Mouse (Mus musculus) adrenal gland, adult 18-20 months (tissue): ENCODE measurements at regions not wholly inside any gene's neighbourhood (a gene's known extent, or its start where the extent isn't known, plus 50 kb on each side); places are given as distances from the start of the nearest gene placed in this dataset.

ENCODE experiments used
- DNase-seq, 2 experiments: peaks; one replicate each; pipeline ENCODE4 v3.0.0; 2021 to 2022; ENCODE audit warnings: low spot score in 2 of 2

DNA sequence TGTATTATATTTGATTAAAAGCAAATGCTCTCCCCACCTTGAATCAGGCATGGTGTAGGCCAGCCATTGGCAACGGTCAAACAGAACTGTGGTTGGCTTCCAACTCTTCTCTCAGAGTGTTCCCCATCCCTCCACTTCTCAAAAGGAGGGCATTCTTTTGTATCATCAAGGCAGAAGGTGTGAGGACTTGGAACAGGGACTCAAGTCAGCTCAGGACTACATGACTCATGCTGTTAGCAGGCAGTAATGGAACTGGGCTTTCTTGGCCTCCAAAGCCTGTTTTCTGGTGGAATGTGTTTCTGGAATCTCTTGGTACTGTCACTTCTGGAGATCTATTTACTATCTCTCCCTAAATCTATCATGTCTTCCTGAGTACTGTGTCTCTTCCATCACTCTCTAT is 216.3 kb upstream of the Slc30a5 start:
- DNase-seq, result no peak

DNA sequence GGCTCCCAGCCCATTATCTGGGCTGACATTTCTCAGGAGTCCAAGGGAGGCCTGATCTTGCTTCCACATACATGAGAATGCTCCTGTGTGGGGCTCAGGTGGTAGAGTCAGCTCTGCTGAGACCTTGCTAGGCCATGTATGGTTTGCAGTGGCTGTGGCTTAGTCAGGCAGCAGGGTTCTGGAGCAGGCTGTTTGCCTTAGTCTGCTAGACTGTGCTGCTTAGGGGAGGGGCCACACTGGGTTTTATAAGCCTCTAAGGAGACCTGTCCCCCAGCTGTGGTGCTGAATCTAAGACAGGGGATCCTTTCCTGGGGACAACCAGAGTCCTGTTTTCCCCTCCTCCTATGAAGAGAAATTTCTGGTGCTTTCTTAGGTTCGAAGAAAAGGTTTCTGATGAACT is 199.4 kb upstream of the Slc30a5 start:
- DNase-seq, result no peak

DNA sequence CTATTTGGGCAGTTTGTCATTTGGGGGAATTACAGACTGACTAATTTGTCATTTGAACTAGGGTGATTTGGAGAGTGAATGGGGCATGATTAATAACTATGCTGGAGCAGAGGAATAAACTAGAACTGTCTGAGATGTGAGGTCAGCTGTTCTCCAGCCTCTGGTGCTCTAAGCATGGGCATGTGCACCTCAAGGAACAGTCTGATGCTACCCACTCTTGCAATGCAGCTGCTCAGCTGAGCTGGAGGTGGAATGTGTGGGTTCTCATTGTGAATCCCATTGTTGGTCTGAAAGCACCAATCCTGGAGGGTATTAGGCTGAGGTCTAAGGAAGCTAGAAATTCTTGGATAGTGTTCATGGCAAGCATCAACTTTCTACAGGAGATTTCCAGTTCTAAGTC is 192.8 kb upstream of the Slc30a5 start:
- DNase-seq, result no peak

GRCm38 (mm10) chr13:101025488-101025887 is 192.3 kb upstream of the Slc30a5 start:
- DNase-seq, result no peak

DNA sequence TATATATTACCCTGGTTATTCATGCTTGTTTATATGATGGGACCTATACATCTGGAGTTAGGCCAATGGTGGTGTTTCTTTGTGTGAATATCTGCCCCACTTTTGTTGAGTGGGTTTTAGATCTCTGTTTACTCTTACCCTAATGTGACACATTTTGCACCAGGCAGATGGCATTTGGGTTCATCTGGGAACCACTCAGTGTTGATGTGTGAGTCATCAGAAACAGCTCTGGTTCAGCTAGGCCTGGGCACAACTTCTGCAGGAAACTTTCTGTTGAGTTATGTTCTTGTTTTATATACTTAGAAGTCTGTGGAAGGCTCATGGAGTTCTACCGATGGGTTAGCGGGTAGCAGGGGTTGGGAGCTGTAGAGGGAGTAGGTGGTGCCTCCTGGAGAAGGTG is 191.7 kb upstream of the Slc30a5 start:
- no peak for DNase-seq

DNA sequence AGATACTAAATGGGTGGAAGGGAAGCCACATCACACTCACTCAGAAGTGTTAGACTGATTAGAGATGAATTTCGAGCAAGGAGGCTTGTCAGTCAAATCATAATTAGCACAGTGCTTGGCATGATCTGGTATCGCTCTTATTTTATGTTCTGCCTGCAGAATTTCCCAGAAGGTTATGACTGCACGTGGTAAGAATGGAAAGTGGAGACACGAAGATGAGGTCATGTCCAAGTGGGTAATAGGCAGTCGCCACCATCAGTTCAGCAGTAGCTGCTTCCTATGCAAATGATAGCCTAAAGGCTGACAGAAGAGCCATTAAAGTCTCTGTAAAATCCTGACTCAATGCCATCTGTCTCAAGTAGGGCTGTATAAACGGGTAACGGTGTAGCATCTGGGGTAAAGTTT is 186.0 kb upstream of the Slc30a5 start:
- DNase-seq, result no peak

DNA sequence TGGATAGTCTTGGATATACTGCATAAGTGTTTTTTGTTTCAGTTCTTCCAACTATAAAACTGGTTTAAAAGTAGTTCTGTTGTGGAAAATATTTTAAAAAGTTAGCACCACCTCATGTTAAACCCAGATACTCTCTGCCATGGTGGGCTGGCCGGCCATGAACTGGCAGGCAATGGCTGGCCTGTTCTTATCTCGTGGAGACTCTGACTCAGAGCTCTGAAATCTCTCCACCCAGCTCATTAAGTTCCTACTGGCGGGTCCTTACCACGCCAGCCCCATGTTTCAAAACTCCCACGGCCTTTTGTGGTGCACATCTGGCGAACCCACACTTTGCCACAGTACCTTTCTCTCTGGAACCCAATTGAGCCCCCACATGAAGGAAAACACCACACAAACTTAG is 183.8 kb upstream of the Slc30a5 start:
- no peak for DNase-seq

DNA sequence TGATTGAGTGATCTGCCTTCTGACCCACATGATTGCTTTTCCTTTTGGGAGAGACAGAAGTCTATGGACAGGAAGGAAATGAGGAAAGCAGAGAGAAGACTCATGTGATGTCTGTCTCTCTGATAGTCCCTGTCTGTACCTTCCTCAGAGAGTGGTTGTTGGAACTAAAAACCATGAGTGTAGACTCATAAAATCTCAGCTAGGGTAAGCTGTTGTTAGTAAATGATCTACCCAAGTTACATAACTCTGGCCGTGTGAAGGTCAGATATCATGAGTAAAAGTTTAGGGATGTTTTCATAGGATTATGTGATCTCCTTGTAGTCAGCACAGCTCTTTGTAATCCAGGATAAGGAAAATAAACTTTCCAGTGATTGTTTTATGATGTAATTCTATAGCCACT is 183.0 kb upstream of the Slc30a5 start:
- no peak for DNase-seq

DNA sequence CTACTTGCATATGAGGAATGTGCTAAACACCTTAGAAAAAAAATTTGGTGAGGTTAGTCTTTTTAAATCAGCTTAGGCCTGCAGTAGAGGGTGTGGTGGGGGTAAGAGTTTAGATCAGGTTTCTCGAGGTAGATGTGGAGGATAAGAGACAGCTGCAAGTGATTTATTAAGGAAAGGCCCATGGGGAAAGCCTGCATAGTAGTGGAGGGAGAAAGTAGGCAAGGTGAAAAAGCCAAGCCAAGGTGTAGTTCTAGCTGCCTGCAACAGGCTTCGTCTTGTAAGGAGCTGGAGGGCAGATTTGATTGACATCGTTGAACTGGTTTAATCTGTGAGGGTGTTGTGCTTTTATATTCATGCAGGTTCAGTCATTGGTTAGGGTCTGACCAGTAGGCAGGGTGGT is 182.2 kb upstream of the Slc30a5 start:
- DNase-seq, result no peak

DNA sequence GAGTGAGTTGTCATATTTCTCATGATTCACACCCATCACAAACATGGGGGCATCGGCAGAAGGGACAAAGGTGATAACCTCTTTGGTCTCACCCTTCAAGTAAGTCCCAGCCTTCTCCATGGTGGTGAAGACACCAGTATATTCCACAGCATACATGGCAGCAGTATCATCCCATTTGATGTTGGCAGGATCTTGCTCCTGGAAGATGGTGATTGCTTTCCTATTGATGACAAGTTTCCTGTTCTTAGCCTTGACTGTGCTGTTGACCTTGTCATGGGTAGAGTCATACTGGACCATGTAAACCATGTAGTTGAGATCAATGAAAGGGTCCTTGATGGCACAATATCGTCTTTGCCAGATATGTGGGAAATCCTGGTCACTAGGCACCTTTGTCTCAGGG is 180.4 kb upstream of the Slc30a5 start:
- DNase-seq, result no peak

DNA sequence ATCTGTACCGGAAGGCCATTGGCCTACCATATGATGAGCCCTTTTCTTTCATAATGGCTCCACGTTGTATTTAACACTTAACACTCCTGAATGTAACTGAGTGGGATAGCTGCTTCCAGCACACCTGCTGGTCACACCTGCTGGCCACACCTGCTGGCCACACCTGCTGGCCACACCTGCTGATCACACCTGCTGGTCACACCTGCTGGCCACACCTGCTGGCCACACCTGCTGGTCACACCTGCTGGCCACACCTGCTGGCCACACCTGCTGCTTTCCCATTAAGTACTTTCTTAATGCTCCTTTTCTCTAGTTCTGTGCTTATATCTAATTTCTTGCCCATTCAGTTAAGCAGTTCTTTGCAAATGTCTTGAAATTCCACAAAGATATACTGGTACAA is 157.4 kb upstream of the Slc30a5 start:
- DNase-seq, result no peak

DNA sequence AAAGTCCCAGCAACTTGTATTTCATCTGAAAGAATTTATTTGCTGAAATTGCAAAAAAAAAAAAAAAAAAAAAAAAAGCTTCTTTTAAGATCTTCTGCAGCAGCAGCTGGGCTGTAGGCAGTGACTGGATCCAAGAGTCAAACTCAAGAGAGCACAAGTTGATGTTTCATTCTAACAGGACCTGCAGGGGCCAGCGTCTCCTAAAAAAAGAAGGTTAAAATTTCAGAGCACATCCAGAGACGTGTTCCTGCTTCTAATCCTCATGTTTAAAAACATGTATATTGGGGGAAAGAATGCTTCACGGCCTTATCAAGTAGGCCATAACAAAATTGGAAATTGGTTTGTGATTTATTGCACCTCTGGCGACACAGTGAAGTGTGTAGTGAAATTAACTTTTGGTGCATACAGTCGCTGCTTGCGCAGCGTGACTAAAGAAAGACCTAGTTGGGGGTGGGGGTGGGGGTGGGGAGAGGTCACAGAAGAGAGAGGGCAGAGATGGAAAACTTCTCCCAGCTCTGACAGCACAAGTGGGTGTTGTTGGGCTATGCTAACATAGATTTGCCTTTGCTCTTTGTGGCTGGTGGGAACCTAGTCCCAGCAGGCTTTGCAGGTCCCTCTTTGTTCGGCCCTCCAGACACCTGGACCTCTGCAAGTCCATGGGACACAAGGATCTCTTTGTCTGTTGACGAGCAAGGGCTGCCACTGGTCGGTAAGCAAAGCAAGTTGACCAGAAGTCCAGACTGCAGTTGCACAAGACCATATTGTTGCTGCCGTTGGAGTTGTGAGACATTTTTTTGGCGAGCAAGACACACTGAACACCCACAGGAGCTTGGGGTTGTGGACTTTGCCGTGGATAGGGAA is 155.7 kb upstream of the Slc30a5 start:
- DNase-seq, result no peak

DNA sequence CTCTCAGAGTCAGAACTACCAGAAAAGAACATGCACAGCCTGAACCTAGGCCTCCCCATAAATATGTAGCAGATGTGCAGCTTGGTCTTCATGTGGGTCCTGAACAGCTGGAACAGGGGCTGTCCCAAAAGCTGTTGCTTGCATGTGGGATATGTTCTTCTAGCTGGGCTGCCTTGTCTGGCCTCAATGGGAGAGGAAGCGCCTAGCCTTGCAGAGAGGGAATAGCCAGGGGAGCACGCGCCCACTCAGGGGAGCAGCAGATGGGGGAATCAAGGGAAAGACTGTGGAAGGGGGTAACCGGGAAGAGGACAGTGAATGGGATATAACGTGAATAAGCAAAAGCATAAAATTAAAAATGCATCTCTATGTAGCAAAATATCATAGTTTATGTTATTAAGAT is 154.9 kb upstream of the Slc30a5 start:
- no peak for DNase-seq

GRCm38 (mm10) chr13:100975741-100976140 is 142.5 kb upstream of the Slc30a5 start:
- DNase-seq, result no peak

- no peak for DNase-seq
Measured at GRCm38 (mm10) chr13:100971080-100972017, 138.1 kb upstream of the Slc30a5 start.

DNA sequence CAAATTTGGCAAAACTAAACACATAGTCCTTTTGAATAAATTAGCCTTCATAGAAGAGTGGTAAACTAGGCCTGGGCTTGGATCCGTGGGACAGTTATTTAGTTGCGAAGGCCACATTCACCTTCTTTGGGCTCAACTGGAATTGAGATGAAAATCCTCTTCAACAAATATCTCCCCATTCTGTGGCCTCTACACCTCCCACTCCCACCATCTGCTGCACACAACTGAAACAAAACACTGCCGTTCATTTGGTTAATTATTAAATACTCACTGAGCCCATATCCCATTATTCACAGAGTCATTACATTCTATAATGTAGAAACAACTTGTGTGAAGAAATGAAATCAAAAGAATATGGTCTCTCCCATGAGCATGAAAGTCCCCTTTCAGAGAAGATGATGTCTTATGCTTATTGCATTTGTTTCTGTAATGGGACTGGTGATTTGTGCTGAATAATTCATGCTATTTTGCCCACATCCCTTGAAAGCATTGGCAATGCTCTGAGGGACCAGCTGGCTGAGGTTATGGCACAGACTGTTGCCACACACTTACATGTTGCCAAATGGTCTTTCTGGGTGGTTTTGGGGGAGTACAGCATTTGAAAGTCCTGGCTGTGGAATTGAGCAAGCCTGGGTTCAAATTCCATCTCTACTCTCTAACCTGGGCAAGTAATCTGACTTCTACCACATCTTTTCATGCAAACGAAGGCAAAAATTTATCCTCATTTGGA is 129.7 kb upstream of the Slc30a5 start:
- DNase-seq, result no peak

- DNase-seq, result no peak
Measured at GRCm38 (mm10) chr13:100954598-100955251, 121.5 kb upstream of the Slc30a5 start.

GRCm38 (mm10) chr13:100954106-100954505 is 120.9 kb upstream of the Slc30a5 start:
- no peak for DNase-seq

DNA sequence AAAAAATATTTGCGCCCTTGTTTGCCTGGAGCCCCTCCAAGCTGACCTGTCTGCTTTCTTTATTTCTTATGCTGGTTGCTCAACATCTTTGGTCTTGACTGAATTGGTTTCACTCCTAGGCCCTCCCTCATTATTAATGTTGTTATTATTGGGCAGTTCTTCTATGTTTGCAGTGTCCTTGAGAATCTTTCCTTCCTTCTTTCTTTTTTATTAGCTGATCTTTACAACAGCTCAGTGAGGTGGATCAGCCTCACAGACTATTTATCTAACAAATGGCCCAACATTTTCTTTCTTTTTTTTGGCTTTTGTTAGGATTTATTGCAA is 117.9 kb upstream of the Slc30a5 start:
- no peak for DNase-seq

DNA sequence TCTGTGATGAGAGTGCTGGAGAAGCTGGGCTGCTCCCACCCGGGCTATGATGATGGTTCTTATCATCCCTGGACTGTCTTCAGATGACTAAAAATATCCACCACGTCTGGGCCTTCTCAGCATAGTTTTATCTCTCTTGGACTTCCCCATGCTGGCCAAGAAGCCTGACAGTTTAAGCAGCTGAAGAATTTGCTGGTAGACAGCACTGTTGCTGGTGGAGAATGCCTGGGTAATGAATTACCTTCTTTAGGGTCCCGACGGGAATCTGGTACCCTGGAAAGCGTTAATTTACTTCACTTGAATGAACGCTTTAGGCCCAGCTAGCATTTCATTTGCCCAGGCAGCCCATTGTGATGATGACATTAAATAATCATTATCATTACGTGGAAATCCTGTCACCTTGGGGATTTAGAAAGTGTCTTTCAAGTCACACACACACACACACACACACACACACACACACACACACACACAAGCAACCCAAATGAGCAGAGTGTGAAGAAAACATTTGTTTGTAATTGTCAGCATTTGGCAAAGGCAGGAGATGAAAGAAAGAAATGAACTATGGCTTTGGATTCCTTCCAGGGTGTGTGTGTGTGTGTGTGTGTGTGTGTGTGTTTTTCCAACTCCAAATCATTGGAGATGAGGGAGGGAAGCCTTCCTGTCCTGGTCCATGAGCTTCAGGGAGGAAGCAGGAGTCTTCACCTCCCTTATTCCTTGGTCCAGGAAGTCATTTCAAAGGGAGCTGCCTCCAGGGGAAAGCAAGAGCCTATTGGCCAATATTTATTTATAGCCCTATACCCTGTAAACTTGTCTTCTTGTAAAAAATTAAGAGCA is 117.3 kb upstream of the Slc30a5 start:
- no peak for DNase-seq
